Mouse (Mus musculus) lung, postnatal 0 days (tissue): Measurements from ENCODE around the gene Cyp11a1.

Experiments
- CTCF ChIP-seq: IDR thresholded peaks from 2 replicates; pipeline ENCODE4 v1.5.1; 2016; ENCODE audit warnings: antibody characterized with exemption, mild to moderate bottlenecking
- EP300 ChIP-seq: IDR thresholded peaks from 2 replicates; pipeline ENCODE4 v1.6.1; 2016; ENCODE audit warnings: antibody characterized with exemption, mild to moderate bottlenecking, control low read depth

DNA sequence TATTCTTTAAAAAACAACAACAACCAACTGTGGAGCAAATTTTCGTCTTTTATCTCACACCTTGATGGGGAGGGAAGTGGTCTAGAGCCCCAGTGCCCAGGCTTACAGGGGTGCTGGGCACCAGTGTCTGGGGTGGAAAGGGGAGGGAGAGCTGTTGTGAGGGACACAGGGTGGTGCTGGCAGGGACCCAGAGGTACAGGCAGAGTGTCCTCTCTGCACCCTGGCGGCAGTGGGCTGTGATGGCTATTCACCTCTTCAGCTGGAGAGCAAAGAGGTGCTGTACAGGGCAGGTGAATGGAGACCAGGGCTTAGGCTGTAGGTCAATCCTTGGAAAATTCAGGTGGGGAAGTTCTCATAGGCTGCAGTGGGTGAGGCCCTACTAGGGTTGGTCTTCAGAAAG lies 6.5 kb upstream of the Cyp11a1 start:
- TF ChIP-seq CTCF (no peak), EP300 (no peak)
